Mouse (Mus musculus): ENCODE data around the gene Pigo. TPM values are rescaled to one million over a fixed set of nuclear protein-coding genes. Genes with fewer than 3 reads are reported as not detected.
"Not testable (repeated sequence)": the region's sequence is repeated elsewhere in the genome, so short reads cannot be mapped to it uniquely, and the experiment has no call there.

Gene Pigo
- total RNA-seq, 2 experiments from 2014 or later, result 26.2 to 30.7 TPM

- peak; percentile 83 to 89 for DNase-seq (ENCODE audit: low spot score in 2 of 2)
- intact Hi-C loops (cut with DNase I), result loop anchor here (2.0 kb wide), 1 partner anchor 14 kb away; the partner anchor contains the start of gene Pigo
Measured at GRCm38 (mm10) chr4:43010161-43011038, 15.2 kb downstream of the Pigo start, which contains the start of gene Fancg. Fancg (minus strand) TSS chr4:43010506.

GRCm38 (mm10) chr4:43005765-43006164, 19.9 kb downstream of the Pigo start:
- peak in 1 of 2 experiments; percentile 42 for DNase-seq (ENCODE audit: low spot score in 2 of 2)
- intact Hi-C loops (cut with DNase I), result no loop called here

- intact Hi-C loops (cut with DNase I), result no loop called here
- no peak for DNase-seq (ENCODE audit: low spot score in 2 of 2)
Measured at GRCm38 (mm10) chr4:43004951-43005350, 20.7 kb downstream of the Pigo start.

GRCm38 (mm10) chr4:43002756-43003439, 22.7 kb downstream of the Pigo start:
- intact Hi-C loops (cut with DNase I), result no loop called here
- no peak for DNase-seq (ENCODE audit: low spot score in 2 of 2)

DNA sequence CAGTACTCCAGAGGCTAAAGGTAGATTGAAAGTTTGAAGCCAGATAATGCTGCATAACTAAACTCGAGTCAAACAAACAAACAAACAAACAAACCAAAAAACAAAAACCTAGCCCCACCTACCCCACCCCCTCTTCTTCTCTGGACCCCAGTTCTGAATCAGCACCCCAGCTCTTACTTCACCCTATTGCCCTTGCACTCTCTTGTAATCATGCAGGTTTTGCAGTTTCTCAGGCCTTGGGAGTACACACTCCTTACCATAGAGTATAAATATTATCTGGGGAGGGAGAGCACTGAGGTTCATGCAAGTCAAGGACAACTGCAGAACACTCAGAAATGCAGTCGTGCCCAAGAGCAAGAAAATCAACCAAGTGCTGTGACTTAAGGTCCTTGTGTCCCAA, 24.3 kb downstream of the Pigo start:
- intact Hi-C loops (cut with DNase I), result no loop called here
- no peak for DNase-seq (ENCODE audit: low spot score in 2 of 2)

- intact Hi-C loops (cut with DNase I), result not testable (repeated sequence)
- peak; percentile 99 to 100 for DNase-seq (ENCODE audit: low spot score in 2 of 2)
Measured at GRCm38 (mm10) chr4:43000141-43000986, 25.3 kb downstream of the Pigo start, which contains the start of gene Vcp. Vcp (minus strand) TSS chr4:43000507.

DNA sequence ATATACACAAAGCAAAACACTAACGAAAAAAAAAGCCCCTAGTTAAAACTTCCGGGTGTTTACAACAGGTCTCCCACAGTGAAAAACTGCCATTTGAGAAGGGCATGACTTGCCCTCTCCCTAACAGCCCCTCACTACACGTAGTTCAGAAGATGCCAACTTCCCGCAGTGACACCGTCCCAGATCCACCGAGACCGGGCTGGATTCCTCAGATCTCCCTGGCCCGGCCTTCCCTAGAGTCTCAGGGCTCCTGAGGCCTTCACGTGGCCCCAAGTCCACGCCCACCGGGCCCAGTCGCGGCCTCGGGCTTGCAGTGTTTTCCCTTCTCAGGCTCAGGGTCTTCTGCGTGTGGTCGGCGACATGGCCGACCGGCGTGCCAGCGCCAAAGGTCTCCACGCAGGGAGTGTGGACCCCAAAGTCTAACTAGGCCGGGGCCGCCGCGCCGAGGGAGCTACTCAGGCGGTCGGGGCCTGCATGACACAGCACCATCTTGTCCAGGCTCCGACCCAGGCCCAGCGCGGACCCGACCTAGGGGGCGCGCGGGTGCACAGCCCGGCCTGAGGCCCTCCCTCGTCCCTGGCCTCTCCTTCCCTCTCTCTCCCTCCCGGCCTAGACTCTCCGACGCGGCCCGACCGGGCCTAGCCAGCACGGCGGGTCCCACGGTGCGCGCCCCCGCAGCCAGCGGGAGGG, 26.0 kb downstream of the Pigo start:
- peak; percentile 64 to 73 for DNase-seq (ENCODE audit: low spot score in 2 of 2)
- intact Hi-C loops (cut with DNase I), result no loop called here

GRCm38 (mm10) chr4:42998022-42998421, 27.6 kb downstream of the Pigo start:
- no peak for DNase-seq (ENCODE audit: low spot score in 2 of 2)
- intact Hi-C loops (cut with DNase I), result no loop called here

DNA sequence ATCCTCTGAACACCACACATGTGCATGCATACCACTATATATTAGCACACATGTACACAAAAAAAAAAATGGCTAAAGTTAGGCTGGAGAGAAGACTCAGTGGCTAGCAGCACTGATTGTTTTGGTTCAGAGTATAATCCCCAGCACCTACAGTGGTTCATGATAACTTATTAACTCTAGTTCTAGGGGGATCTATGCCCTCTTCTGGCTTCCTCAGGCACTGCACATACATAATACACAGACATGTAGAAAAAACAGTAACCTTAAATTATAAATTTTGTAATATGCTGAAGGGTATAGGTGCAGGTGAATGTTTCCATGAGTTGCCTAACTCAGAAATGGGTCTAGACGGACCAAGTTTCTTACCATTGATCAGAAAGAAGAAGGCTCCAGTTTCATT, 37.3 kb downstream of the Pigo start:
- DNase-seq (ENCODE audit: low spot score in 2 of 2), result no peak
- intact Hi-C loops (cut with DNase I), result no loop called here

- intact Hi-C loops (cut with DNase I); DNase-seq (ENCODE audit: low spot score in 2 of 2): not testable (repeated sequence)
Measured at GRCm38 (mm10) chr4:42980467-42980866, 45.2 kb downstream of the Pigo start.

DNA sequence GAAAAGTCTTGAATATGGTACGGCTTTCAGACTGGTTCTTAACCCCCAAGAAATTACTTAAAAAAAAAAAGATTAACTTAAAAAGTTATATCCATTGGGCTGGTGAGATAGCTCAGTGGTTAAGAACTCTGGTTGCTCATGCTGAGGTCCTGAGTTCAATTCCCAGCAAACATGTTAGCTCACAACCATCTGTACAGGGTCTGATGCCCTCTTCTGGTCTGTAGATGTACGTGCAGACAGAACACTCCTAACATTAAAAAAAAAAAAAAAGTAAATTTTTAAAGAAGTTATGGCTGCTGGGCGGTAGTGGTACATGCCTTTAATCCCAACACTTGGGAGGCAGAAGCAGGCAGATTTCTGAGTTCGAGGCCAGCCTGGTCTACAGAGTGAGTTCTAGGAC, 47.6 kb downstream of the Pigo start:
- intact Hi-C loops (cut with DNase I), result no loop called here
- no peak for DNase-seq (ENCODE audit: low spot score in 2 of 2)

DNA sequence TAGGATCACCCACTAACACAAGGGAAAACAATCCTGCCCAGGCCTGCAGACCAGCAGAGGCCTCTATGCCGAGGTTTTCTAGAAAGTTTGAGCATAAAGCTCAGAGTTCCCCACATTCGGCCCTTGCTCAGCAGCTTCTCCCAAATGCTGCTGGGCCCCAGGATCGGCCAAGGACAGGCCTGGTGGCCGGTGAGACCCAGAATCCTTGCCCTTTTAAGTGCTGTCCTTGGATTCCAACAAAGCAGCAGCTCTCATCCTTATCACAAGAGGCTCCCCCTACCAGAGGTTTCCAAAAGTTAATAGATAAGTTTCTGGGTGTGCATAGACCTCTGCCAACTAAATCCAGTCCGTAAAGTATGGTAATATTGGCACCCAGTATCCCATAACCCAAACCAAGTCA, 51.8 kb downstream of the Pigo start:
- intact Hi-C loops (cut with DNase I), result no loop called here
- no peak for DNase-seq (ENCODE audit: low spot score in 2 of 2)

DNA sequence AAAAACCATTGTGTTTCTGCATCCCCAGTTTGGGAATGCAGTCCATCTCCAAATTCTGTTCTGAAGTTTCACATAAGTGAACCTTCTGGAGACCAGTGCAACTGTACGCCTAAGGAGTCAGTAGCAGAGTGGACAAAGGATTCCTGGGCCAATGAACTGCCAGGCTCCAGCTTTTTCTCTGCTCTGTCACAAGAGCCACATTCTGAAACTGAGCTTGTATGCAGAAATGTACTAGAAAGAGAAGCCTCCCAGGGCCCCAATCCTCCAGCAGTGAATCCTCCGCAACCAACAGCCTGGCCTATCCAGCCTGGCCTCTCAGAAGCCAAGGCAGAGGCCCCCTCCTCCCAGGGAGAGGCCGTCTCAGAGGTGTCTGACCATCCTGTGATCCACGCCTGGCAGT, 52.7 kb downstream of the Pigo start:
- no peak for DNase-seq (ENCODE audit: low spot score in 2 of 2)
- intact Hi-C loops (cut with DNase I), result no loop called here

DNA sequence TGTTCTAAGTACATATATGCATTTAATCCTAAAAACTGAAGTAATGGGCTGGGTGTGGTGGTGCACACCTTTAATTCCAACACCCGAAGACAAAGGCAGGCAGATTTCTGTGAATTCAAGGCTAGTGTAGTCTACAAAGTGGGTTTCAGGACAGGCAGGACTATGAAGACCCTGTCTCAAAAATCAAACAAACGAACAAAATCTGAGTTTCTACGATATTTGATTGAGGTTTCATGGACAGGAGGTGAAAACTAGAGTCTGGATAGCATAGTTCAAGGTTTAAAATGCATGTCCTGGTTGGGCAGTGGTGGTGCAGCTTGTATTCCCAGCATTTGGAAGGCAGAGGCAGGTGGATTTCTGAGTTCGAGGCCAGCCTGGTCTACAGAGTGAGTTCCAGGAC, 56.3 kb downstream of the Pigo start, which contains the start of gene 1700022I11Rik:
TSS of gene 1700022I11Rik (plus strand) at position 301 of the 400 bp plus-strand sequence.
- intact Hi-C loops (cut with DNase I), result no loop called here
- DNase-seq (ENCODE audit: low spot score in 2 of 2), result no peak

Other genes starting within 250 kb of the Pigo start
- under 1 TPM in 1 of 2 experiments, not detected in 1; 0.37 TPM for gene Fam205a1, start 171.9 kb downstream of the Pigo start, total RNA-seq (2021)
- gene Gm12394, start 169.0 kb downstream of the Pigo start, total RNA-seq (2021), result 1 to 10 TPM; 1.9 to 2.3 TPM
- gene Fam205c, start 151.6 kb downstream of the Pigo start, total RNA-seq (2021), result 1 to 10 TPM; 2.0 to 2.4 TPM
- gene Phf24, start 109.2 kb downstream of the Pigo start, total RNA-seq (2021), result 100 to 1,000 TPM; 337 to 354 TPM
- 100 to 1,000 TPM; 221 to 264 TPM for gene Dnajb5, start 76.0 kb downstream of the Pigo start, total RNA-seq (2021)
- gene 1700022I11Rik, start 56.2 kb downstream of the Pigo start, total RNA-seq (2021), result not detected
- 100 to 1,000 TPM; 187 to 191 TPM for gene Vcp, start 25.3 kb downstream of the Pigo start, total RNA-seq (2021)
- 10 to 100 TPM in 1 of 2 experiments, 1 to 10 TPM in 1; 9.1 to 12.1 TPM for gene Fancg, start 15.3 kb downstream of the Pigo start, total RNA-seq (2021)
- gene Stoml2, start 5.9 kb upstream of the Pigo start, total RNA-seq (2021), result 100 to 1,000 TPM; 101 to 114 TPM
- gene Fam214b, start 20.4 kb upstream of the Pigo start, total RNA-seq (2021), result 10 to 100 TPM; 31.7 to 32.4 TPM
- 10 to 100 TPM; 56.7 to 60.5 TPM for gene Unc13b, start 33.1 kb upstream of the Pigo start, total RNA-seq (2021)
- gene Atp8b5, start 241.3 kb upstream of the Pigo start, total RNA-seq (2021), result under 1 TPM; 0.23 to 0.46 TPM